Mouse (Mus musculus): ENCODE data around the gene Pmpca. TPM values are rescaled to one million over a fixed set of nuclear protein-coding genes. Genes with fewer than 3 reads are reported as not detected.

The Pmpca gene
- total RNA-seq (2018; cell fraction: chromatin; rRNA removed), result 100 to 1,000 TPM in 21 of 26 experiments, 10 to 100 TPM in 5; 66.6 to 178 (median 118) TPM
- total RNA-seq (2018; cell fraction: cytosol; rRNA removed), result 10 to 100 TPM; 40.1 to 56.4 (median 46.8) TPM
- total RNA-seq (2018; cell fraction: nucleus; rRNA removed), result 100 to 1,000 TPM in 2 of 26 experiments, 10 to 100 TPM in 24; 52.7 to 111 (median 73.5) TPM
- 35.0 to 66.1 TPM (median 49.1 TPM) in 3 replicates for polyA plus RNA-seq (2018)

DNA sequence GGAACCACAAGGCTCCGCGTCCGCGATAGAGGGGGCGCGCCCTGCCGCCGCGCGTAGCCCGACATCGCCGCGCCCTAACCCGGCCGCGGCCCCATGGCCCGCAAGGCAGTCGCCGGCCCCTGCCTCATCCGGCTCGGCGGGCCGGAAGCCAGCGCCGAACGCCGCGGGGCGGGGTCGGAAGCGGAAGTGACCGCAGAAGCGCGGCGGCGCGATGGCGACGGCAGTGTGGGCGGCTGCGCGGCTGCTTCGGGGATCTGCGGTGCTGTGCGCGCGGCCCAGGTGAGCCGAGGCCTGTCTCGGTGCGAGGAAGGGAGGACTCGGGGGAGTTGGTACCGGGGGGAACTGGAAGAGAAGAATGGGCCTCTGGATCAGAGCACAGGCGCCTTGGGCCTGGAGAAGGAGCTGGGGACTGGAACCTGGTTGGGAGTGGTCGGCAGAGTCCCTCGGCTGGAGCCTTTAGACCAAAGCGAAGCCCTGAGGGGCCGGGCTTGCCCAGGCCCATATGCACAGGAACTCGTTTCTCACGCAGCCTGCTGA is at the start of gene Pmpca, which contains the start of gene Entr1:
Pmpca (plus strand) TSS at position 186 of the 537 bp plus-strand sequence.
Entr1 (minus strand) TSS at position 163 of the 537 bp plus-strand sequence.
- H3K79me2 ChIP-seq (ENCODE audit: inconsistent target), result peaks cover 44% of the 10 kb centered on the region
- H3K4me3 ChIP-seq (ENCODE audit: inconsistent target), result peak within 1 kb of the TSS; percentile 96
- H3K36me3 ChIP-seq (ENCODE audit: inconsistent target), result peaks cover 68% of the 10 kb centered on the region
- 1% methylated on average over 60 of the region's 60 CpGs for WGBS (ENCODE audit: missing documents)
- peak within 1 kb of the TSS; percentile 60 for H3K27ac ChIP-seq

DNA sequence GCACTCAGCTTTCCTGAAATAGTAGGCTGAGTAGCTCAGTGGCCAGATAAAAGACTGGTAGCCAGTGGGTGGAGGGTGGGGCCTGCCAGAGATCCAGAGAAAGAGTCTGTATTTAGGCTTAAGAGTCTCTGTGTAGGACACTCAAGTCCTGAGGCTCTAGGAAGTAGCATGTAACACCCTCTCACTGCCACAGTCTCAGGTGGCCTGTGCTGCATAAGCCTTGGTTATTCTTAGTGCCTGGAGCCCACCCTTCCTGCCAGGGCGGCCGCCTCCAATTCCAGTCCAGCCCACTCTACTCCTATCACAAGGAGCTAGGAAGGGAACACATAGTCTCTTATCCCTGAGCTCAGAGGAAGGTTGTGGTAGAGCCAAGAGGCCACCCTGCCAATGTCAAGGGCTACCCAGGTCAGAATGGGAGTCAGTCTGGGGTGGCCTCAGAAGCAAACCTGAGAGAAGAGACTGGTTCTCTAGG is 47.6 kb upstream of the Pmpca start:
- no peak overlapping the region for H3K27ac ChIP-seq
- no peak overlapping the region for H3K4me3 ChIP-seq (ENCODE audit: inconsistent target)
- H3K79me2 ChIP-seq (ENCODE audit: inconsistent target), result no peaks in the 10 kb centered on the region
- 96% methylated on average over 2 of the region's 2 CpGs for WGBS (ENCODE audit: missing documents)
- H3K36me3 ChIP-seq (ENCODE audit: inconsistent target), result no peaks in the 10 kb centered on the region

GRCm38 (mm10) chr2:26342044-26342443 is 47.1 kb upstream of the Pmpca start:
- WGBS (ENCODE audit: missing documents), result 78% methylated on average over 10 of the region's 10 CpGs
- no peaks in the 10 kb centered on the region for H3K79me2 ChIP-seq (ENCODE audit: inconsistent target)
- no peaks in the 10 kb centered on the region for H3K36me3 ChIP-seq (ENCODE audit: inconsistent target)
- H3K4me3 ChIP-seq (ENCODE audit: inconsistent target), result no peak overlapping the region
- no peak overlapping the region for H3K27ac ChIP-seq

- Histone ChIP-seq H3K79me2 (ENCODE audit: inconsistent target) (no peaks in the 10 kb centered on the region), H3K27ac (no peak overlapping the region)
These were observed 46.3 kb upstream of the Pmpca start for GRCm38 (mm10) chr2:26342609-26343490.

DNA sequence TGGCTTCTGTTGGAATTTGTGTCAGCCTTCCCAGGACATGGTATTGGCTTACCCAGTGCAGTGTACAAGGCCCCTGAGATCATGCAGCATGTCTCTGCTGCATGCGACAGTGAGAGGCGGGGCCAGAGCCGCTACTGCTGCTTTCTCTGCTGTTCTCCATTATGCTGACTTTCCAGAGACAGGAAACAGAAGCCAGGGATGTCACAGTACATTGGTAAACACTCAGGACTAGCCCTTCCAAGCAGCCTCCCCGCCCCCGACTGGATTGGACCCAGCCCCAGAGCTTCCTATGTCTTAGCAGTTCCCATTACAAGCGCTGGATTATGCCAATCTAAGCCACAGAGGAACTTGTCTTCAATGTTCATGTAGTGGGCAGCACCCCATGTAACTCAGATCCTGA is 40.9 kb upstream of the Pmpca start:
- H3K36me3 ChIP-seq (ENCODE audit: inconsistent target), result no peaks in the 10 kb centered on the region
- H3K27ac ChIP-seq, result no peak overlapping the region
- H3K79me2 ChIP-seq (ENCODE audit: inconsistent target), result no peaks in the 10 kb centered on the region
- no peak overlapping the region for H3K4me3 ChIP-seq (ENCODE audit: inconsistent target)
- 91% methylated on average over 6 of the region's 6 CpGs for WGBS (ENCODE audit: missing documents)

More at GRCm38 (mm10) chr2:26342609-26343490, 46.3 kb upstream of the Pmpca start:
- Histone ChIP-seq H3K4me3 (ENCODE audit: inconsistent target) (no peak overlapping the region), H3K36me3 (ENCODE audit: inconsistent target) (no peaks in the 10 kb centered on the region)
- WGBS (ENCODE audit: missing documents), result 82% methylated on average over 11 of the region's 11 CpGs

- H3K4me3 ChIP-seq (ENCODE audit: inconsistent target), result peak within 1 kb of the TSS; percentile 61
- H3K79me2 ChIP-seq (ENCODE audit: inconsistent target), result no peaks in the 10 kb centered on the region
- WGBS (ENCODE audit: missing documents), result 2% methylated on average over 56 of the region's 62 CpGs
- H3K27ac ChIP-seq, result peak within 1 kb of the TSS; percentile 29
- H3K36me3 ChIP-seq (ENCODE audit: inconsistent target), result peaks cover 18% of the 10 kb centered on the region
These were observed 37.5 kb upstream of the Pmpca start, which contains the start of gene Dnlz for GRCm38 (mm10) chr2:26351358-26352290. Dnlz (minus strand) TSS chr2:26352110.

GRCm38 (mm10) chr2:26352291-26352910 is 36.7 kb upstream of the Pmpca start:
- 7% methylated on average over 34 of the region's 36 CpGs for WGBS (ENCODE audit: missing documents)
- Histone ChIP-seq H3K79me2 (ENCODE audit: inconsistent target) (no peaks in the 10 kb centered on the region), H3K27ac (no peak overlapping the region), H3K36me3 (ENCODE audit: inconsistent target) (peaks cover 24% of the 10 kb centered on the region), H3K4me3 (ENCODE audit: inconsistent target) (peak overlapping the region; percentile 61)

DNA sequence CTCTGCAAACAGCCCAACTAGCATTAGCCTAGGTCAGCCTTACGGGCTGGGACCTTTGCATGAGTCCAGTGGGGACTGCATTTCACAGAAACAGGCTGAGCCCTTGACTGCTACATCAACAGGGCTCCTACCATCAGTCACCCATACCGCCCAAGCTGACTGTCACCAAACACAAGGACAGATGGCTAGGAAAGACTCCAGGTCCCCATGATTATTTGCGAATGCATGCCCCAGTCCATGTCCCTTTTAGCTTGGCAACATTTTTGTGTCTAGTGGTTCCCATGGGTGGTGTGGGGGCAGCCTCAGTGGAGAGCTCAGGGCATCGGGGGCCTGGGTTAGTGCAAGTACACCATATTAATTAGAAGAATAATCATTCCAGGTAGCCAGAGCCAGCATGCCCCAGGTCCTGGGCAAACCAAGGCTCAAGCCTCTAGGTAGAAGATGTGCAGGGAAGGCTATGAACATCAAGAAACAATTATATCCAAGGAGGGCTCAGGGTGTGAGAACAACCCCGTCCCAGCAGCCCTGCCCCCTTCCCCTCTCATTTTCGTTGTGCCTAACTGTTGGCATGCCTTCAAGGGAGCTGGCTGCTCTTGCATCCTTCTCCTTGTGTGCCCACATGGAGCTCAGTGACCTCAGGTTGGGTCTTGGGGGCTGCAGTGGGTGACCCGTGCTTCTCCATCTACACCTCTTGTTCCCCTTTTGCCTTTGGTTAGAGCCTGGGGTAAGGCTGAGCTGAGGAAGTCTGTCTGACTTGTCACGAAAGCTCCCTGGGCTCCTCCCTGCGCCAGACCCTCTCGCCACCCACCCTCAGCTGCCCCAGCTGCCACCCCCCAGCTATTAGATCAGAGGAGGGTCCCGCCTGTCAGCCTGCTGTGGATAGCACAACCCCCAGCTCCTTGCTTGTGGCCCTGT is 35.8 kb upstream of the Pmpca start:
- peaks cover under 1% of the 10 kb centered on the region; the same call in 1 of the 2 replicates for H3K79me2 ChIP-seq (ENCODE audit: inconsistent target)
- peaks cover 33% of the 10 kb centered on the region for H3K36me3 ChIP-seq (ENCODE audit: inconsistent target)
- 79% methylated on average over 11 of the region's 11 CpGs for WGBS (ENCODE audit: missing documents)
- H3K27ac ChIP-seq, result no peak overlapping the region
- no peak overlapping the region for H3K4me3 ChIP-seq (ENCODE audit: inconsistent target)

DNA sequence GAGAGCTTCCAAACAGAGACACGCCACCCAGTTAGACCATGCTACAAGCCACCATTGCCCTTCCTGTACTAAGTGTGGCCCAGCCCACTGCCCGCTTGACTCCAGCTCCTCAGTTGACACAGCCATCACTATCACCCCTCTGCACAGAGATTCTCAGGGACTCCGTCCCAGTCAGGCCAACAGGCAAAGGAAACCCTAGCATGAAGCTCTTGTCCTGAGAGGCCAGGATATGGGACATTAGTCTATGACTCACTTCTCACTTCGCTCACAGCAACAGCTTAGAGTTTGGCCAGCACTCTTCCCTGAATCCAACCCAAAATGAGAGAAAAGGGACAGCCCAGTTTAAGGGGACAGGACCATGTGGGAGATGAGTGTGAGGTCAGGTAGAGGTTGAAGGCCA is 34.7 kb upstream of the Pmpca start:
- no peak overlapping the region for H3K27ac ChIP-seq
- 95% methylated on average over 4 of the region's 4 CpGs for WGBS (ENCODE audit: missing documents)
- H3K79me2 ChIP-seq (ENCODE audit: inconsistent target), result peaks cover 11% of the 10 kb centered on the region
- no peak overlapping the region for H3K4me3 ChIP-seq (ENCODE audit: inconsistent target)
- peaks cover 33% of the 10 kb centered on the region for H3K36me3 ChIP-seq (ENCODE audit: inconsistent target)

DNA sequence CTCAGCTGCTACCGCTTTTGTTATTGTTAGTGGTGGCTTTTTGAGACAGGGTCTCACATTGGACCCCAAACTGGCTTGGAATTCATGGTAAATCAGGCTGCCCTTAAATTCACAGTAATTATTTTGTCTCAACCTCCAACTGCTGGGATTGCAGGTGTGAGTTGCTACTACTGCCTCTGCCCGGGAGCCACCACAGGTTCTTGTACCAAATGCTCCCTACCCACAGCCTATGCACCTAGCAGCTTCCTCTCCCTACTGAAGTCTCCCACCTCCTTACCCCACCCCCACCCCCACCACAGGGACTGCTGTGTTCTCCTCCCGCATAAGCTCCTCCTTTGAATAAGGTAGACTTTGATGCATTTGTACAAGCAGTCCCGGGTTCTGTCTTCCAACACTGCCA is 32.9 kb upstream of the Pmpca start:
- peaks cover 24% of the 10 kb centered on the region for H3K79me2 ChIP-seq (ENCODE audit: inconsistent target)
- H3K4me3 ChIP-seq (ENCODE audit: inconsistent target), result no peak overlapping the region
- peaks cover 33% of the 10 kb centered on the region for H3K36me3 ChIP-seq (ENCODE audit: inconsistent target)
- no peak overlapping the region for H3K27ac ChIP-seq
- 92% methylated on average over 4 of the region's 4 CpGs for WGBS (ENCODE audit: missing documents)

DNA sequence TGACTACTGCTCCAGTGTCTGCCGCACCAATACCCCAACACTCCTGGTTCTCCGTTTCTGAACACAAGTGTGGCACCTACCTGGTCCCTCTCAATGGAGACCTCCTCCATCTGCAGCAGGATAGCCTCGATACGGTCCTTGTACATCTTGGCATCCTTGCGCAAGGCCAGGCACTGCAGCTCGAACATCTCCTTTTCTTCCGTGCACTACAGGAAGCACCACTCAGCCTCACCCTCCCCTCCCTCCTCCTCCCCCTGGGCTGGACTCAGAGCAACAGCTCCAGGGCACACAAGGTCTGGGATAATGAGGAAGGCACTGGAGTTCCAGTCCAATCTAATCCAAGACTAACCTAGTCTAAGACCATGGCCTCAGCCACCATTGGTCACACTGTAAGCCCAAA is 32.5 kb upstream of the Pmpca start:
- Histone ChIP-seq H3K27ac (no peak overlapping the region), H3K79me2 (ENCODE audit: inconsistent target) (peaks cover 24% of the 10 kb centered on the region), H3K4me3 (ENCODE audit: inconsistent target) (no peak overlapping the region), H3K36me3 (ENCODE audit: inconsistent target) (peaks cover 33% of the 10 kb centered on the region)
- WGBS (ENCODE audit: missing documents), result 54% methylated on average over 7 of the region's 7 CpGs

- WGBS (ENCODE audit: missing documents), result 92% methylated on average over 15 of the region's 15 CpGs
- no peak overlapping the region for H3K27ac ChIP-seq
- peaks cover 33% of the 10 kb centered on the region for H3K36me3 ChIP-seq (ENCODE audit: inconsistent target)
These were observed 31.7 kb upstream of the Pmpca start for GRCm38 (mm10) chr2:26357484-26357883.

More at GRCm38 (mm10) chr2:26357484-26357883, 31.7 kb upstream of the Pmpca start:
- no peak overlapping the region for H3K4me3 ChIP-seq (ENCODE audit: inconsistent target)
- H3K79me2 ChIP-seq (ENCODE audit: inconsistent target), result peaks cover 24% of the 10 kb centered on the region

Measured in macrophage (primary cell).